Mouse (Mus musculus) kidney, adult 10 weeks (tissue): ENCODE measurements around the gene Mageb1. TPM values are rescaled to one million over a fixed set of nuclear protein-coding genes. Genes with fewer than 3 reads are reported as not detected.

ENCODE experiments used
- polyA plus RNA-seq: library from polyadenylated mRNA; stranded (reverse); fragments of 350-450 nt; fragmentation: Illumina TruSeq; extraction: RNeasy Lipid Tissue Mini Kit (QIAGEN cat#74804); gene quantifications from one replicate; pipeline ENCODE4 v1.2.3, GENCODE M21; 2014; ENCODE audit warnings: low read depth, low replicate concordance

The Mageb1 gene
- polyA plus RNA-seq = not detected

GRCm38 (mm10) chrX:92016233-92016632 lies at the start of gene Mageb1:
Gene Mageb1 (minus strand): TSS chrX:92016333.

Other genes with a start within 250 kb of the Mageb1 start
- not detected for gene Mageb5, start 233.3 kb downstream of the Mageb1 start, polyA plus RNA-seq